Mouse (Mus musculus) lung, postnatal 0 days (tissue): ENCODE measurements around the gene Snx3.

Experiments used
- CTCF ChIP-seq: IDR thresholded peaks from 2 replicates; pipeline ENCODE4 v1.5.1; 2016; ENCODE audit warnings: antibody characterized with exemption, mild to moderate bottlenecking
- EP300 ChIP-seq: IDR thresholded peaks from 2 replicates; pipeline ENCODE4 v1.6.1; 2016; ENCODE audit warnings: antibody characterized with exemption, mild to moderate bottlenecking, control low read depth

- TF ChIP-seq EP300 (no peak), CTCF (no peak)
These were observed 32.1 kb downstream of the Snx3 start for GRCm38 (mm10) chr10:42533836-42534453.
